Mouse (Mus musculus): Measurements from ENCODE around the gene Osbpl10. TPM values are rescaled to one million over a fixed set of nuclear protein-coding genes. Genes with fewer than 3 reads are reported as not detected.
A peak's percentile ranks its signal among the peaks of the same experiment; 100 is the strongest.

Gene Osbpl10
- polyA plus RNA-seq, 1 experiment from 2014 or later: 1.5 TPM

GRCm38 (mm10) chr9:115229145-115229544, 250.8 kb downstream of the Osbpl10 start:
- 60% methylated on average over 4 of the region's 4 CpGs for WGBS
- Histone ChIP-seq H3K9ac (no peak overlapping the region), H3K9me3 (no peaks in the 10 kb centered on the region), H3K4me2 (no peak overlapping the region), H3K27ac (replicated peaks) (no peak overlapping the region), H3K27me3 (replicated peaks) (no peaks in the 10 kb centered on the region), H3K4me3 (no peak overlapping the region), H3K4me1 (peaks cover 8% of the 10 kb centered on the region), H3K36me3 (peaks cover 12% of the 10 kb centered on the region)
- no peak for ATAC-seq (ENCODE audit: extremely low read depth, insufficient number of reproducible peaks, low FRiP score, low TSS enrichment)

- no peak overlapping the region for H3K4me2 ChIP-seq
- ATAC-seq (ENCODE audit: extremely low read depth, insufficient number of reproducible peaks, low FRiP score, low TSS enrichment): no peak
- no peak overlapping the region for H3K27ac ChIP-seq (replicated peaks)
- no peak overlapping the region for H3K9ac ChIP-seq
- no peaks in the 10 kb centered on the region for H3K27me3 ChIP-seq (replicated peaks)
- 69% methylated on average over 10 of the region's 10 CpGs for WGBS
- peaks cover 8% of the 10 kb centered on the region for H3K4me1 ChIP-seq
- no peak overlapping the region for H3K4me3 ChIP-seq
- H3K36me3 ChIP-seq: peaks cover 12% of the 10 kb centered on the region
- no peaks in the 10 kb centered on the region for H3K9me3 ChIP-seq
Measured at GRCm38 (mm10) chr9:115229676-115230075, 251.3 kb downstream of the Osbpl10 start.

- no peak overlapping the region for H3K9ac ChIP-seq
- no peak overlapping the region for H3K4me3 ChIP-seq
Measured at GRCm38 (mm10) chr9:115230141-115230540, 251.8 kb downstream of the Osbpl10 start.

DNA sequence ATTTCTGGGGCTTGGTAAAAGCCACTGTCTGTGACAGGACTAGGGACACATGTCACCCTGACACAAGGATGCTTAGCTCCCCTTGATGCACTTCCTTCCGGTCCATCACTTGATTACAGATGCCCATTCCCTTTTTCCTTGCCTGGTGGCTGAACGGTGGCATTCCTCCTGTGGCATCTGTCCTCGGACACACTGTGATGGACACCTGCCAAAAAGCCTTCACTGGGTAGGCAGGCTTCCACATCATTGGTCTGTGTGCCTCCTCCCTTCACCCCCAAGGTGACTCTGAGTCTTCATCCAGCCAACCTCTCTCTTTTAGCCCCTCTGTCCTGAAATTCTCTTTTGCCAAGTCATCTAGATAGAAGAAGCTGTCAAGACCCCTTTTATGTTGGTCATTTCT, 253.1 kb downstream of the Osbpl10 start:
- Histone ChIP-seq H3K27ac (replicated peaks) (no peak overlapping the region), H3K27me3 (replicated peaks) (no peaks in the 10 kb centered on the region), H3K4me1 (peaks cover 10% of the 10 kb centered on the region), H3K4me3 (no peak overlapping the region), H3K36me3 (peaks cover 9% of the 10 kb centered on the region), H3K4me2 (no peak overlapping the region), H3K9me3 (no peaks in the 10 kb centered on the region), H3K9ac (no peak overlapping the region)
- ATAC-seq (ENCODE audit: extremely low read depth, insufficient number of reproducible peaks, low FRiP score, low TSS enrichment): no peak
- WGBS: 72% methylated on average over 3 of the region's 3 CpGs

More at GRCm38 (mm10) chr9:115230141-115230540, 251.8 kb downstream of the Osbpl10 start:
- Histone ChIP-seq H3K9me3 (no peaks in the 10 kb centered on the region), H3K27me3 (replicated peaks) (no peaks in the 10 kb centered on the region), H3K4me2 (no peak overlapping the region), H3K36me3 (peaks cover 10% of the 10 kb centered on the region), H3K27ac (replicated peaks) (no peak overlapping the region), H3K4me1 (peaks cover 8% of the 10 kb centered on the region)
- no peak for ATAC-seq (ENCODE audit: extremely low read depth, insufficient number of reproducible peaks, low FRiP score, low TSS enrichment)
- WGBS: 38% methylated on average over 3 of the region's 3 CpGs

DNA sequence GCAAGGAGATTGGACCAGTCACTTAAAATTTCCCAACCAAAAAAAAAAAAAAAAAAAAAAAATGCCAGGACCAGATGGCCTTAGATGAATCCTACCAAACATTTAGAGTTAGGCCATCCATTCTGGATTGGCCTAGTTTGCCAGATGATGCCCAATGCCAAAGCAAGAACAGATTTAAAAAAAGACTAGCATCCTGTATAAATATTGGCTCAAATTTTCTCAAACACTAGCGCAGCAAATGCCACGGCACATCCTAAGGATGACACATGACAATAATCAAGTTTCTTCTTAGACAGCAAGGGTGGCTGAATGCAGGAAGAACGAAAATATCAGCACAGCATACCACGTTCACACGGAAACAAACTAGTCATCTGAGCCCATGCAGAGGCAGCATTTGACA, 255.4 kb downstream of the Osbpl10 start:
- H3K27ac ChIP-seq (replicated peaks): no peak overlapping the region
- H3K4me3 ChIP-seq: no peak overlapping the region
- ATAC-seq (ENCODE audit: extremely low read depth, insufficient number of reproducible peaks, low FRiP score, low TSS enrichment): no peak
- WGBS: 81% methylated on average over 5 of the region's 5 CpGs
- H3K9me3 ChIP-seq: no peaks in the 10 kb centered on the region
- H3K36me3 ChIP-seq: peaks cover 6% of the 10 kb centered on the region; the same call in 1 of the 2 replicates
- no peak overlapping the region for H3K9ac ChIP-seq
- H3K4me1 ChIP-seq: peaks cover 13% of the 10 kb centered on the region
- H3K27me3 ChIP-seq (replicated peaks): no peaks in the 10 kb centered on the region
- H3K4me2 ChIP-seq: no peak overlapping the region

DNA sequence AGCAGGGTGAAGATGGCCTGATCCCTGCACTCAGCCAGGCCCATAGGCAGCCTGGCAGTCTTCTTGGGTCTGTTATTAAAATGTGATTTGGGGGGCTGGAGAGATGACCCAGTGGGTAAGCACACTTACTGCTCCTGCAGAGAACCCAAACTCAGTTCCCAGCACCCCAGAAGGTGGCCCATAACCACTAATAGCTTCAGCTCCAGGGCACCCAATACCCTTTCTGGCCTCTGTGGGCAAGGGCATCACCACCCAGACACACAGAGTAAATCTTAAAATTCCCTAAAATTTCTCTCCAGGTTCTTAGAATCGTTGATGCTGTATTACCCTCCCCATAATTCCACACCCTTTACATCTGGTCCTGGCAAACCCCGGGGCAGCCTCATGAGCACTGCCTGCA, 256.2 kb downstream of the Osbpl10 start:
- Histone ChIP-seq H3K9me3 (no peaks in the 10 kb centered on the region), H3K36me3 (peaks cover 14% of the 10 kb centered on the region; the same call in 1 of the 2 replicates), H3K4me1 (peaks cover 13% of the 10 kb centered on the region), H3K4me2 (no peak overlapping the region), H3K27ac (replicated peaks) (no peak overlapping the region), H3K4me3 (no peak overlapping the region), H3K27me3 (replicated peaks) (no peaks in the 10 kb centered on the region), H3K9ac (no peak overlapping the region)
- ATAC-seq (ENCODE audit: extremely low read depth, insufficient number of reproducible peaks, low FRiP score, low TSS enrichment): no peak
- 88% methylated on average over 2 of the region's 2 CpGs for WGBS

- ATAC-seq (ENCODE audit: extremely low read depth, insufficient number of reproducible peaks, low FRiP score, low TSS enrichment): no peak
- 80% methylated on average over 8 of the region's 8 CpGs for WGBS
Measured at GRCm38 (mm10) chr9:115236352-115236841, 258.0 kb downstream of the Osbpl10 start.

GRCm38 (mm10) chr9:115237943-115238342, 259.6 kb downstream of the Osbpl10 start:
- H3K4me2 ChIP-seq: no peak overlapping the region
- no peak overlapping the region for H3K27ac ChIP-seq (replicated peaks)
- no peak for ATAC-seq (ENCODE audit: extremely low read depth, insufficient number of reproducible peaks, low FRiP score, low TSS enrichment)
- H3K9me3 ChIP-seq: no peaks in the 10 kb centered on the region
- H3K4me1 ChIP-seq: 0 out of 2 replicates have a peak, but pooled peaks cover 7% of the 10 kb centered on the region
- no peak overlapping the region for H3K9ac ChIP-seq
- H3K4me3 ChIP-seq: no peak overlapping the region
- H3K27me3 ChIP-seq (replicated peaks): no peaks in the 10 kb centered on the region
- peaks cover 45% of the 10 kb centered on the region for H3K36me3 ChIP-seq

More at GRCm38 (mm10) chr9:115236352-115236841, 258.0 kb downstream of the Osbpl10 start:
- Histone ChIP-seq H3K27ac (replicated peaks) (no peak overlapping the region), H3K9ac (no peak overlapping the region), H3K4me2 (no peak overlapping the region), H3K9me3 (no peaks in the 10 kb centered on the region), H3K4me3 (no peak overlapping the region), H3K36me3 (peaks cover 29% of the 10 kb centered on the region), H3K27me3 (replicated peaks) (no peaks in the 10 kb centered on the region), H3K4me1 (0 out of 2 replicates have a peak, but pooled peaks cover 7% of the 10 kb centered on the region)

GRCm38 (mm10) chr9:115239861-115240260, 261.5 kb downstream of the Osbpl10 start:
- 93% methylated on average over 5 of the region's 5 CpGs for WGBS
- no peak for ATAC-seq (ENCODE audit: extremely low read depth, insufficient number of reproducible peaks, low FRiP score, low TSS enrichment)
- Histone ChIP-seq H3K27ac (replicated peaks) (no peak overlapping the region), H3K27me3 (replicated peaks) (no peaks in the 10 kb centered on the region), H3K4me2 (no peak overlapping the region), H3K9me3 (no peaks in the 10 kb centered on the region), H3K36me3 (peaks cover 64% of the 10 kb centered on the region), H3K9ac (no peak overlapping the region), H3K4me1 (0 out of 2 replicates have a peak, but pooled peaks cover 5% of the 10 kb centered on the region), H3K4me3 (no peak overlapping the region)

DNA sequence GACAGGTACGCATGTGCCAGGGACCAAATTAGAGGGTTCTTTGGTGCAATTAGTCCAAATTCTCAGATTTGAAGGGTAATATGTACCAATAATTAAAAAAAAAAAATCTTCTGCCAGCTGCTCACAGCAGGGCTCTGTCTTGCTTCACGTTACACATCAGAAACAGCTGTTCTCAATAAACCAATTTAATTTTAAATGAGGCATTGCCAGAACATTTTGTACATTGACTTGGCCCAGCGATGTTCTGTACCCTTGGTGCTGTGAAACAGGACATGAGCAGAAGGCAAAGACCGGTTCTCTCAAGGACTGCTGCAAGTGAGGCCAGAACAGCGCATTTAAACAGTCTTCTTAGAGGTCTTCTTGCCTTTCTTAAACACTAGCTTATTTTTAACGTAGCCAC, 265.3 kb downstream of the Osbpl10 start:
- no peak overlapping the region for H3K9ac ChIP-seq
- ATAC-seq (ENCODE audit: extremely low read depth, insufficient number of reproducible peaks, low FRiP score, low TSS enrichment): no peak
- peaks cover 98% of the 10 kb centered on the region for H3K36me3 ChIP-seq
- H3K27ac ChIP-seq (replicated peaks): no peak overlapping the region
- WGBS: 93% methylated on average over 6 of the region's 6 CpGs
- H3K4me1 ChIP-seq: no peaks in the 10 kb centered on the region
- H3K27me3 ChIP-seq (replicated peaks): no peaks in the 10 kb centered on the region
- no peak overlapping the region for H3K4me2 ChIP-seq
- H3K4me3 ChIP-seq: no peak overlapping the region
- H3K9me3 ChIP-seq: no peaks in the 10 kb centered on the region

DNA sequence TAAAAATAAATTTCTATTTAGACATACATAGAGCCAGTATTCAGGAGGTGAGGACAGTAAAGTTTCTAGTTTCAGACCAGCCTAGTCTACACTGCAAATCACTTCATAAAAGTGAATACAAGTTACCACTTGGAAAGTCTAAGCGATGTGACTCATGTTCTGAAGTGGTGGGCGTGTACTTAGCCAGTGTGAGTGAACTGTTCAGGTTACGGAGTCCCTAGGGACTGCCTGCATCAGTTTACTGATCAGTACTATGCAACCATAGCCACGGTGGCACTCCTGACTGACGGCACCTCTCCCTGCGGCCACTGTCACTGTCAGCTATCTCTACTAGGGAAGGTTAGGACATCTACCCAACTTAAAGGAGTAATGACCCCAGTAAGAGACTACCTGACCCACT, 266.7 kb downstream of the Osbpl10 start:
- Histone ChIP-seq H3K27me3 (replicated peaks) (no peaks in the 10 kb centered on the region), H3K4me2 (no peak overlapping the region), H3K4me3 (no peak overlapping the region), H3K9me3 (no peaks in the 10 kb centered on the region), H3K27ac (replicated peaks) (no peak overlapping the region), H3K9ac (no peak overlapping the region), H3K4me1 (peaks cover 12% of the 10 kb centered on the region), H3K36me3 (peaks cover 98% of the 10 kb centered on the region)
- ATAC-seq (ENCODE audit: extremely low read depth, insufficient number of reproducible peaks, low FRiP score, low TSS enrichment): no peak
- 71% methylated on average over 6 of the region's 6 CpGs for WGBS

DNA sequence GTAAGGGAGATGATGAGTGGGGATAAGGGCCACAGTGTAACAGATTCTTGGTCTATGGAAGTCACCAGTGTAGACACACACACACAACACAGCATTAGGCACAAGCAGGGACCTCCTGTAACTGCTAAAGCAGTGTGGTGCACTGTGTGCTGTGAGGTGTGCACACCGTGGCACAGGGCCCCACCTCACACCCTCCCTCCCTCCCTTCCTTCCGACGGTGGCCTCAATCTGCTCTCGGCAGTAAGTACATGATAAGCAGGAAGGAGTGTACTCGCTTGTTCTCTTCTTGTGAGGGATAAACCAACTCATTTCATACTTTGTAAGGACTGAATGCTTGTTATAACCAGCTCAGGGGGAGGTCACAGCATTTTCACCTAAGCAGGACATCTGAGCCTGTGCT, 270.8 kb downstream of the Osbpl10 start:
- Histone ChIP-seq H3K9ac (peak overlapping the region; percentile 14; the same call in 1 of the 2 replicates), H3K27me3 (replicated peaks) (no peaks in the 10 kb centered on the region), H3K9me3 (no peaks in the 10 kb centered on the region), H3K27ac (replicated peaks) (0 out of 2 replicates have a peak overlapping the region, but pooled peaks have one; percentile 12), H3K4me3 (no peak overlapping the region), H3K4me1 (peaks cover 17% of the 10 kb centered on the region), H3K4me2 (no peak overlapping the region), H3K36me3 (peaks cover 90% of the 10 kb centered on the region)
- no peak for ATAC-seq (ENCODE audit: extremely low read depth, insufficient number of reproducible peaks, low FRiP score, low TSS enrichment)
- 10% methylated on average over 5 of the region's 5 CpGs for WGBS

All from heart, embryonic 13.5 days (tissue).